Mouse (Mus musculus): Measurements from ENCODE around the gene Gimap9. TPM values are rescaled to one million over a fixed set of nuclear protein-coding genes. Genes with fewer than 3 reads are reported as not detected.

Gimap9 gene
- 4.9 TPM for polyA plus RNA-seq (2015; fragmentation: Illumina TruSeq; extraction: RNeasy Lipid Tissue Mini Kit (QIAGEN cat#74804); ENCODE audit: insufficient read depth, low read depth, low replicate concordance)

GRCm38 (mm10) chr6:48675931-48676859 is at the start of gene Gimap9:
TSS of gene Gimap9 (plus strand) at chr6:48676129.

GRCm38 (mm10) chr6:48626464-48626863 is 49.5 kb upstream of the Gimap9 start, which contains the start of gene AI854703:
TSS of gene AI854703 (plus strand) at chr6:48626764.

GRCm38 (mm10) chr6:48646995-48647394 is 28.9 kb upstream of the Gimap9 start, which contains the start of gene Gimap8:
TSS of gene Gimap8 (plus strand) at chr6:48647234.

GRCm38 (mm10) chr6:48684319-48684718 is 8.4 kb downstream of the Gimap9 start, which contains the start of gene Gimap4:
TSS of gene Gimap4 (plus strand) at chr6:48684549.

GRCm38 (mm10) chr6:48718455-48718854 is 42.5 kb downstream of the Gimap9 start, which contains the start of the genes Gm28053 and Gimap7:
TSS of gene Gm28053 (plus strand) at chr6:48718607.
TSS of gene Gimap7 (plus strand) at chr6:48718621.

Other genes starting within 250 kb of the Gimap9 start
- gene Zfp467, start 230.3 kb upstream of the Gimap9 start, polyA plus RNA-seq (2015; fragmentation: Illumina TruSeq; extraction: RNeasy Lipid Tissue Mini Kit (QIAGEN cat#74804); ENCODE audit: insufficient read depth, low read depth, low replicate concordance), result 10.7 TPM
- 0.68 TPM for gene Sspo, start 227.9 kb upstream of the Gimap9 start, polyA plus RNA-seq (2015; fragmentation: Illumina TruSeq; extraction: RNeasy Lipid Tissue Mini Kit (QIAGEN cat#74804); ENCODE audit: insufficient read depth, low read depth, low replicate concordance)
- gene Atp6v0e2, start 138.5 kb upstream of the Gimap9 start, polyA plus RNA-seq (2015; fragmentation: Illumina TruSeq; extraction: RNeasy Lipid Tissue Mini Kit (QIAGEN cat#74804); ENCODE audit: insufficient read depth, low read depth, low replicate concordance), result 9.6 TPM
- gene Lrrc61, start 121.3 kb upstream of the Gimap9 start, polyA plus RNA-seq (2015; fragmentation: Illumina TruSeq; extraction: RNeasy Lipid Tissue Mini Kit (QIAGEN cat#74804); ENCODE audit: insufficient read depth, low read depth, low replicate concordance), result 2.2 TPM
- 112 TPM for gene Rarres2, start 103.3 kb upstream of the Gimap9 start, polyA plus RNA-seq (2015; fragmentation: Illumina TruSeq; extraction: RNeasy Lipid Tissue Mini Kit (QIAGEN cat#74804); ENCODE audit: insufficient read depth, low read depth, low replicate concordance)
- gene Gm45021, start 86.5 kb upstream of the Gimap9 start, polyA plus RNA-seq (2015; fragmentation: Illumina TruSeq; extraction: RNeasy Lipid Tissue Mini Kit (QIAGEN cat#74804); ENCODE audit: insufficient read depth, low read depth, low replicate concordance), result not detected
- gene Repin1, start 82.2 kb upstream of the Gimap9 start, polyA plus RNA-seq (2015; fragmentation: Illumina TruSeq; extraction: RNeasy Lipid Tissue Mini Kit (QIAGEN cat#74804); ENCODE audit: insufficient read depth, low read depth, low replicate concordance), result 4.4 TPM
- not detected for gene Gm44965, start 82.2 kb upstream of the Gimap9 start, polyA plus RNA-seq (2015; fragmentation: Illumina TruSeq; extraction: RNeasy Lipid Tissue Mini Kit (QIAGEN cat#74804); ENCODE audit: insufficient read depth, low read depth, low replicate concordance)
- gene Zfp775, start 74.1 kb upstream of the Gimap9 start, polyA plus RNA-seq (2015; fragmentation: Illumina TruSeq; extraction: RNeasy Lipid Tissue Mini Kit (QIAGEN cat#74804); ENCODE audit: insufficient read depth, low read depth, low replicate concordance), result 0.96 TPM
- not detected for gene AI854703, start 49.4 kb upstream of the Gimap9 start, polyA plus RNA-seq (2015; fragmentation: Illumina TruSeq; extraction: RNeasy Lipid Tissue Mini Kit (QIAGEN cat#74804); ENCODE audit: insufficient read depth, low read depth, low replicate concordance)
- 4.8 TPM for gene Gimap8, start 28.9 kb upstream of the Gimap9 start, polyA plus RNA-seq (2015; fragmentation: Illumina TruSeq; extraction: RNeasy Lipid Tissue Mini Kit (QIAGEN cat#74804); ENCODE audit: insufficient read depth, low read depth, low replicate concordance)
- 21.8 TPM for gene Gimap4, start 8.4 kb downstream of the Gimap9 start, polyA plus RNA-seq (2015; fragmentation: Illumina TruSeq; extraction: RNeasy Lipid Tissue Mini Kit (QIAGEN cat#74804); ENCODE audit: insufficient read depth, low read depth, low replicate concordance)
- gene Gimap6, start 32.1 kb downstream of the Gimap9 start, polyA plus RNA-seq (2015; fragmentation: Illumina TruSeq; extraction: RNeasy Lipid Tissue Mini Kit (QIAGEN cat#74804); ENCODE audit: insufficient read depth, low read depth, low replicate concordance), result 20.6 TPM
- gene Gm28053, start 42.5 kb downstream of the Gimap9 start, polyA plus RNA-seq (2015; fragmentation: Illumina TruSeq; extraction: RNeasy Lipid Tissue Mini Kit (QIAGEN cat#74804); ENCODE audit: insufficient read depth, low read depth, low replicate concordance), result not detected
- not detected for gene Gimap7, start 42.5 kb downstream of the Gimap9 start, polyA plus RNA-seq (2015; fragmentation: Illumina TruSeq; extraction: RNeasy Lipid Tissue Mini Kit (QIAGEN cat#74804); ENCODE audit: insufficient read depth, low read depth, low replicate concordance)
- 4.0 TPM for gene Gimap1, start 62.9 kb downstream of the Gimap9 start, polyA plus RNA-seq (2015; fragmentation: Illumina TruSeq; extraction: RNeasy Lipid Tissue Mini Kit (QIAGEN cat#74804); ENCODE audit: insufficient read depth, low read depth, low replicate concordance)
- 4.9 TPM for gene Gimap5, start 70.1 kb downstream of the Gimap9 start, polyA plus RNA-seq (2015; fragmentation: Illumina TruSeq; extraction: RNeasy Lipid Tissue Mini Kit (QIAGEN cat#74804); ENCODE audit: insufficient read depth, low read depth, low replicate concordance)
- gene Gimap3, start 94.7 kb downstream of the Gimap9 start, polyA plus RNA-seq (2015; fragmentation: Illumina TruSeq; extraction: RNeasy Lipid Tissue Mini Kit (QIAGEN cat#74804); ENCODE audit: insufficient read depth, low read depth, low replicate concordance), result 2.9 TPM
- 37.5 TPM for gene Tmem176a, start 164.8 kb downstream of the Gimap9 start, polyA plus RNA-seq (2015; fragmentation: Illumina TruSeq; extraction: RNeasy Lipid Tissue Mini Kit (QIAGEN cat#74804); ENCODE audit: insufficient read depth, low read depth, low replicate concordance)
- gene Tmem176b, start 165.4 kb downstream of the Gimap9 start, polyA plus RNA-seq (2015; fragmentation: Illumina TruSeq; extraction: RNeasy Lipid Tissue Mini Kit (QIAGEN cat#74804); ENCODE audit: insufficient read depth, low read depth, low replicate concordance), result 73.9 TPM
- gene Aoc1, start 196.8 kb downstream of the Gimap9 start, polyA plus RNA-seq (2015; fragmentation: Illumina TruSeq; extraction: RNeasy Lipid Tissue Mini Kit (QIAGEN cat#74804); ENCODE audit: insufficient read depth, low read depth, low replicate concordance), result not detected

All from pancreas, adult 10 weeks (tissue).